Mouse (Mus musculus) liver, embryonic 16.5 days (tissue): ENCODE measurements around the gene Mbnl1. TPM values are rescaled to one million over a fixed set of nuclear protein-coding genes. Genes with fewer than 3 reads are reported as not detected.
"Not testable (repeated sequence)": the region's sequence is repeated elsewhere in the genome, so short reads cannot be mapped to it uniquely, and the experiment has no call there.

Experiments used
- ATAC-seq: fragments of 200-750 bp; cut with Nextera tagmentation; 2 replicates; pipeline ENCODE4 v1.8.0; 2017; ENCODE audit warnings: low read depth, mild to moderate bottlenecking, moderate number of reproducible peaks, moderate library complexity
- H3K27ac ChIP-seq: fragments of 300-500 bp; sonication (generic); 2 replicates; pipeline ENCODE4 v1.5.1; 2014; ENCODE audit warnings: mild to moderate bottlenecking, low read length
- H3K27me3 ChIP-seq: fragments of 300-500 bp; sonication (generic); 2 replicates; pipeline ENCODE4 v1.6.1; 2014; ENCODE audit warnings: low read depth, low read length, mixed read lengths; ENCODE audit not compliant: control insufficient read depth, insufficient read depth
- H3K36me3 ChIP-seq: fragments of 300-500 bp; sonication (generic); 2 replicates; pipeline ENCODE4 v1.6.1; 2014; ENCODE audit warnings: mild to moderate bottlenecking; ENCODE audit not compliant: control insufficient read depth, insufficient read depth
- H3K4me1 ChIP-seq: fragments of 300-500 bp; sonication (generic); 2 replicates; pipeline ENCODE4 v1.6.1; 2014; ENCODE audit warnings: low read depth, low read length, mixed read lengths; ENCODE audit not compliant: control insufficient read depth
- H3K4me2 ChIP-seq: fragments of 300-500 bp; sonication (generic); 2 replicates; pipeline ENCODE4 v1.6.1; 2014; ENCODE audit warnings: low read depth, low read length, mixed read lengths
- H3K4me3 ChIP-seq: fragments of 300-500 bp; sonication (generic); 2 replicates; pipeline ENCODE4 v1.5.1; 2014; ENCODE audit warnings: low read depth, mild to moderate bottlenecking, low read length
- H3K9ac ChIP-seq: fragments of 300-500 bp; sonication (generic); 2 replicates; pipeline ENCODE4 v1.6.1; 2014; ENCODE audit warnings: low read depth, low read length
- H3K9me3 ChIP-seq: fragments of 300-500 bp; sonication (generic); replicated peaks from 2 replicates; pipeline ENCODE4 v1.6.1; 2016; ENCODE audit warnings: low read length; ENCODE audit not compliant: control insufficient read depth
- WGBS: fragments of 180-500 bp; shearing (Covaris S2); extraction: QIAGEN DNeasy Blood & Tissue Kit; methylation state at CpG from one replicate; pipeline ENCODE4 v1.1.7; 2014; ENCODE audit not compliant: insufficient replicate concordance; 5-methylcytosine and 5-hydroxymethylcytosine counted together
- polyA plus RNA-seq: library from polyadenylated mRNA; unstranded; fragments of >200 nt; fragmentation: Nextera tagmentation; extraction: Ambion mirVana; gene quantifications from 2 replicates; pipeline ENCODE4 v1.2.1, GENCODE M21; 2015

Gene Mbnl1
- polyA plus RNA-seq, 1 experiment from 2014 or later, result 88.7 TPM

GRCm38 (mm10) chr3:60483305-60483704, 10.7 kb downstream of the Mbnl1 start:
- Histone ChIP-seq H3K4me3 (no peak overlapping the region), H3K36me3 (no peaks in the 10 kb centered on the region), H3K4me2 (no peak overlapping the region), H3K4me1 (peaks cover 7% of the 10 kb centered on the region), H3K9me3 (no peaks in the 10 kb centered on the region), H3K27me3 (no peaks in the 10 kb centered on the region), H3K27ac (no peak overlapping the region), H3K9ac (no peak overlapping the region)
- ATAC-seq, result peak; percentile 50; the same call in 1 of the 2 replicates

DNA sequence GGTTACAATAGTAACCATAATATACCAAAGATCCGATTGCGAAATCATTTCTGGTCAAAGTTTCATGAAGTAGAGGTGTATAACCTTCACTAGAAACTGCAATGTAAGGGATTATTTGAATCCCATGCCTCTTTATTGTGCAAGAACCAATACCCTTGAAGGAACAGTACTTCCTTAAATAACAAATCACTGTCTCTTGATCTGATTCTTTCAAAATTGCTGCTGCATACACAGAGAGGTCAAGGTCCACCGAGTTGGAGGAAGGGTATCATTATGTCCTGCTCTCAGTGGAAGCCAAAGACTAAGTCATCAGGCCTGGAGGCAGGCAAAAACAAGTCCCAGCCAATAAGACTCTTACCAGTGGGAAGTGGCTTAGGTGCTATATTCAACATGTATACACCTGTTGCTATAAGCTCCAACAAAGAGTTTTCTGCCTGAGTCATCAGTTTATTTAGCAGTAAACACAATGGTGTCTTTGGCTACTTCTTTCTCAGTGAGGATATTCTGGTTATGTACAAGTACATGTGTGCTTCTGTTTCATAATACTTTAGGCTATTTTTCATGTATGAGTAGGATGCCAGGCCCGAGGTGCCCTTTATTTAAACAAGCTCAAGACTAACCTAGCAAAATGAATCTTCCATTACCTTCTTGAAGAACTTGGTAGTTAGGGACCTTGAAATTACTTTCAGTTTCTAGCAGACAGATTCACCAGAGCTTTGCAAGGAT, 13.5 kb downstream of the Mbnl1 start:
- Histone ChIP-seq H3K4me3 (no peak overlapping the region), H3K9ac (no peak overlapping the region), H3K27me3 (no peaks in the 10 kb centered on the region), H3K4me2 (no peak overlapping the region), H3K9me3 (no peaks in the 10 kb centered on the region), H3K4me1 (peaks cover 6% of the 10 kb centered on the region), H3K27ac (no peak overlapping the region), H3K36me3 (no peaks in the 10 kb centered on the region)
- ATAC-seq, result no peak
- 74% methylated on average over 4 of the region's 4 CpGs for WGBS

DNA sequence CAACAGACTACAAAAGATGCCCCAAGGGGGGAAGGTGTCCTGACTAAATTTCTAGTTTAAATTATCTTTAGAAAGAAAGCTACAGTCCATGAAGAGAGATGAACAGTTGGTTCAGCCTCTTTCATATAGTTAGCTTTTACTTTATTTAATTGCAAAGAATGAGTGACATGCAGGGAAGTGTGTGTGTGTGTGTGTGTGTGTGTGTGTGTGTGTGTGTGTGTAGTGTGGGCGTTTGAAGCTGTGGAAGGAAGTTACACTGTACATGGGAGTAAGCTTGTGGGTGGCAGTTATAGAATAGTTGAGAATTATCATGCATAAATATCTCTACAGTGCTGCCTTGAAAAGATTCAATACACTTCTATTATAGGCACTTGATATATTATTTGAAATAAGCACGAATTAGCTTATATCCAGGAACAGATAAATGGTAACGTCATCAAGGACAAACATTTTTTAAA, 14.1 kb downstream of the Mbnl1 start:
- no peaks in the 10 kb centered on the region for H3K27me3 ChIP-seq
- no peak overlapping the region for H3K9ac ChIP-seq
- no peaks in the 10 kb centered on the region for H3K36me3 ChIP-seq
- no peak overlapping the region for H3K4me3 ChIP-seq
- no peak overlapping the region for H3K4me2 ChIP-seq
- no peaks in the 10 kb centered on the region for H3K9me3 ChIP-seq
- H3K27ac ChIP-seq, result no peak overlapping the region
- WGBS, result 51% methylated on average over 3 of the region's 3 CpGs
- peaks cover 6% of the 10 kb centered on the region for H3K4me1 ChIP-seq
- ATAC-seq, result no peak

GRCm38 (mm10) chr3:60489509-60489908, 16.9 kb downstream of the Mbnl1 start:
- Histone ChIP-seq H3K27ac (no peak overlapping the region), H3K4me3 (no peak overlapping the region), H3K4me1 (no peaks in the 10 kb centered on the region; the same call in 1 of the 2 replicates), H3K27me3 (no peaks in the 10 kb centered on the region), H3K9ac (no peak overlapping the region), H3K4me2 (no peak overlapping the region), H3K36me3 (no peaks in the 10 kb centered on the region), H3K9me3 (no peaks in the 10 kb centered on the region)
- no peak for ATAC-seq
- 85% methylated on average over 6 of the region's 6 CpGs for WGBS

DNA sequence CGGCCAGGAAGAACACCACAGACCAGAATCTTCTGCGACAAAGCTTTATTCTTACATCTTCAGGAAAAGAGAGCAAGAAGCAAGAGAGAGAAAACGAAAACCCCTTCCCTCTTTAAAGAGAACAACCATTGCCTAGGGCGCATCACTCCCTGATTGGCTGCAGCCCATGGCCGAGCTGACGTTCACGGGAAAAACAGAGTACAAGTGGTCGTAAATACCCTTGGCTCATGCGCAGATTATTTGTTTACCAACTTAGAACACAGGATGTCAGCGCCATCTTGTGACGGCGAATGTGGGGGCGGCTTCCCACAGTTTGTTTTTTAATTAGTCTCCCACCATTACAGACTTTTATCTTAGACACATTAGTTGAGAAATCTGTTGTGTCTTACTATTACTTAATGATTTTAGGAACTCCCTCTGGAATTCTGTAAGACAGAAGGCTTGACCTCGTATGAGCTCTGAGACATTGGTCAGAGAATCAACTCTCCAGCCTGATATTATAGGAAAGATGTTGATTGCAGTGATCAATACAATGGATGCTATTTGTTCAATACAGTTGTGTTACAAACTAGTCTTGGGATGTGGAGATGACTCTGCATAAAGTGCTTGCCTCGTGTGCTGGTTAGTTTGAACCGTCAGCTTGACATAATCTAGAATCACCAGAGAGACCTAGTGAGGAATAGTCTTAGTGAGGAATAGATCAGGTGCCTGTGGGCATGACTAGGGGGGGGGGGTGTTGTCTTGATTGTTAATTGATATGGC, 22.3 kb downstream of the Mbnl1 start:
- H3K36me3 ChIP-seq, H3K27me3 ChIP-seq, H3K9me3 ChIP-seq, H3K9ac ChIP-seq: not testable (repeated sequence)
- Histone ChIP-seq H3K27ac (peak overlapping the region; percentile 58), H3K4me2 (peak overlapping the region; percentile 3; the same call in 1 of the 2 replicates), H3K4me1 (peaks cover 14% of the 10 kb centered on the region), H3K4me3 (peak overlapping the region; percentile 24; the same call in 1 of the 2 replicates)
- 37% methylated on average over 7 of the region's 16 CpGs for WGBS
- peak; percentile 67 for ATAC-seq

GRCm38 (mm10) chr3:60496197-60496596, 23.6 kb downstream of the Mbnl1 start:
- no peak overlapping the region for H3K4me3 ChIP-seq
- WGBS, result 58% methylated on average over 5 of the region's 5 CpGs
- no peaks in the 10 kb centered on the region for H3K9me3 ChIP-seq
- H3K4me2 ChIP-seq, result no peak overlapping the region
- peaks cover 17% of the 10 kb centered on the region for H3K4me1 ChIP-seq
- H3K36me3 ChIP-seq, result no peaks in the 10 kb centered on the region
- no peaks in the 10 kb centered on the region for H3K27me3 ChIP-seq
- ATAC-seq, result no peak
- H3K27ac ChIP-seq, result peak overlapping the region; percentile 3
- no peak overlapping the region for H3K9ac ChIP-seq

DNA sequence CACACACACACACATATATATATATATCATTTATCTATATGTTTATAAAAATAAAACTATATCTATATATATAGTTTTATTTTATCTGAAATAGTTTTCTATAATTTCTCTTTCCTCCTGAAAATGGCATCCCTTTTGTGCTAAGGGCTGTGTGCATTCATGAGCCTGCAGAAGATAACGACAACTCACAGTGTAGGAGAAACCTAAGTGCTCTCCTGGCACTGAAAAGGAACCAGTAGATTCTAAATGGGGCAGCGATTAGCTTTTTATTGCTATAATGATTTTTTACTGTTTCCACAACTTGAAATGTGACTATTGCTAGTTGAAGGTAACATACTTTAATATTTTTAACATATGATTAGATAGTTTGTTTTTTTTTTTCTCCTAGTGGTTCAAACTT, 25.5 kb downstream of the Mbnl1 start:
- Histone ChIP-seq H3K4me1 (peaks cover 27% of the 10 kb centered on the region), H3K27ac (no peak overlapping the region; the same call in 1 of the 2 replicates), H3K9ac (no peak overlapping the region), H3K27me3 (no peaks in the 10 kb centered on the region), H3K4me3 (no peak overlapping the region), H3K4me2 (no peak overlapping the region), H3K36me3 (no peaks in the 10 kb centered on the region), H3K9me3 (no peaks in the 10 kb centered on the region)
- ATAC-seq, result no peak
- 61% methylated on average over 2 of the region's 2 CpGs for WGBS

- Histone ChIP-seq H3K9me3 (no peaks in the 10 kb centered on the region), H3K36me3 (no peaks in the 10 kb centered on the region), H3K27me3 (no peaks in the 10 kb centered on the region), H3K9ac (0 out of 2 replicates have a peak overlapping the region, but pooled peaks have one; percentile 40), H3K27ac (peak overlapping the region; percentile 96), H3K4me3 (0 out of 2 replicates have a peak overlapping the region, but pooled peaks have one; percentile 9), H3K4me2 (peak overlapping the region; percentile 83), H3K4me1 (peaks cover 30% of the 10 kb centered on the region)
- ATAC-seq, result no peak
- WGBS, result 26% methylated on average over 3 of the region's 3 CpGs
Measured at GRCm38 (mm10) chr3:60498646-60499045, 26.0 kb downstream of the Mbnl1 start.

GRCm38 (mm10) chr3:60499157-60499578, 26.5 kb downstream of the Mbnl1 start:
- Histone ChIP-seq H3K4me3 (peak overlapping the region; percentile 98), H3K27me3 (no peaks in the 10 kb centered on the region), H3K27ac (peak overlapping the region; percentile 96), H3K4me1 (peaks cover 32% of the 10 kb centered on the region), H3K9ac (peak overlapping the region; percentile 98), H3K36me3 (no peaks in the 10 kb centered on the region), H3K9me3 (no peaks in the 10 kb centered on the region), H3K4me2 (peak overlapping the region; percentile 83)
- no peak for ATAC-seq
- WGBS, result 5% methylated on average over 6 of the region's 6 CpGs
